Mouse (Mus musculus) heart, embryonic 11.5 days (tissue): Measurements from ENCODE around the gene 4833427G06Rik. TPM values are rescaled to one million over a fixed set of nuclear protein-coding genes. Genes with fewer than 3 reads are reported as not detected.

Experiments
- ATAC-seq: fragments of 200-750 bp; cut with Nextera tagmentation; replicated peaks from 2 replicates; pipeline ENCODE4 v1.8.0; 2017; ENCODE audit warnings: moderate library complexity; ENCODE audit not compliant: insufficient number of reproducible peaks, low FRiP score, low TSS enrichment
- H3K27ac ChIP-seq: fragments of 300-500 bp; sonication (generic); 2 replicates; pipeline ENCODE4 v1.5.1; 2014; ENCODE audit warnings: mild to moderate bottlenecking, low read depth, low read length
- H3K27me3 ChIP-seq: fragments of 300-500 bp; sonication (generic); 2 replicates; pipeline ENCODE4 v1.6.1; 2014; ENCODE audit warnings: mild to moderate bottlenecking, low read length, mixed read lengths; ENCODE audit not compliant: control insufficient read depth, insufficient read depth
- H3K36me3 ChIP-seq: fragments of 300-500 bp; sonication (generic); 2 replicates; pipeline ENCODE4 v1.6.1; 2014; ENCODE audit warnings: mild to moderate bottlenecking, low read length, moderate library complexity, mixed read lengths; ENCODE audit not compliant: control insufficient read depth, insufficient read depth
- H3K4me1 ChIP-seq: fragments of 300-500 bp; sonication (generic); 2 replicates; pipeline ENCODE4 v1.6.1; 2014; ENCODE audit warnings: low read length; ENCODE audit not compliant: control insufficient read depth, insufficient read depth
- H3K4me2 ChIP-seq: fragments of 300-500 bp; sonication (generic); 2 replicates; pipeline ENCODE4 v1.6.1; 2014; ENCODE audit warnings: mild to moderate bottlenecking, moderate library complexity
- H3K4me3 ChIP-seq: fragments of 300-500 bp; sonication (generic); 2 replicates; pipeline ENCODE4 v1.5.1; 2014; ENCODE audit warnings: low read depth, low read length
- H3K9ac ChIP-seq: fragments of 300-500 bp; sonication (generic); 2 replicates; pipeline ENCODE4 v1.6.1; 2014; ENCODE audit warnings: mild to moderate bottlenecking, low read depth, low read length, moderate library complexity
- H3K9me3 ChIP-seq: fragments of 300-500 bp; sonication (generic); replicated peaks from 2 replicates; pipeline ENCODE4 v1.6.1; 2016; ENCODE audit warnings: low read length; ENCODE audit not compliant: control insufficient read depth
- WGBS: fragments of 180-500 bp; shearing (Covaris S2); extraction: QIAGEN DNeasy Blood & Tissue Kit; methylation state at CpG from one replicate; pipeline ENCODE4 v1.1.7; 2014; ENCODE audit not compliant: insufficient replicate concordance; 5-methylcytosine and 5-hydroxymethylcytosine counted together
- polyA plus RNA-seq: library from polyadenylated mRNA; unstranded; fragments of >200 nt; fragmentation: Nextera tagmentation; extraction: Ambion mirVana; gene quantifications from 2 replicates; pipeline ENCODE4 v1.2.1, GENCODE M21; 2014

The 4833427G06Rik gene
- polyA plus RNA-seq, 1 experiment from 2014 or later: not detected

GRCm38 (mm10) chr9:51081614-51082013 lies 20.3 kb downstream of the 4833427G06Rik start:
- no peak for ATAC-seq
- Histone ChIP-seq H3K27ac (no peak overlapping the region), H3K4me3 (no peak overlapping the region), H3K9ac (no peak overlapping the region), H3K4me2 (no peak overlapping the region), H3K4me1 (peaks cover 5% of the 10 kb centered on the region; the same call in 1 of the 2 replicates), H3K9me3 (no peaks in the 10 kb centered on the region), H3K36me3 (no peaks in the 10 kb centered on the region), H3K27me3 (no peaks in the 10 kb centered on the region)
- WGBS: 80% methylated on average over 5 of the region's 5 CpGs

GRCm38 (mm10) chr9:51076979-51077315 lies 24.9 kb downstream of the 4833427G06Rik start, which contains the start of gene Layn:
Gene Layn, minus strand, starts transcription at chr9:51077094.
- peaks cover 9% of the 10 kb centered on the region; the same call in 1 of the 2 replicates for H3K4me1 ChIP-seq
- H3K9ac ChIP-seq: peak within 1 kb of the TSS; percentile 54
- H3K4me3 ChIP-seq: peak within 1 kb of the TSS; percentile 56
- H3K9me3 ChIP-seq: no peaks in the 10 kb centered on the region
- H3K27ac ChIP-seq: peak within 1 kb of the TSS; percentile 18; the same call in 1 of the 2 replicates
- no peaks in the 10 kb centered on the region for H3K36me3 ChIP-seq
- WGBS: 0% methylated on average over 14 of the region's 14 CpGs
- H3K4me2 ChIP-seq: peak within 1 kb of the TSS; percentile 83
- ATAC-seq: peak; percentile 91; the same call in 1 of the 2 replicates
- H3K27me3 ChIP-seq: 0 out of 2 replicates have a peak, but pooled peaks cover 3% of the 10 kb centered on the region

- ATAC-seq: peak; percentile 40
- 1% methylated on average over 17 of the region's 17 CpGs for WGBS
Measured at GRCm38 (mm10) chr9:51076300-51076978, 25.4 kb downstream of the 4833427G06Rik start.

GRCm38 (mm10) chr9:51075780-51076179 lies 26.1 kb downstream of the 4833427G06Rik start:
- H3K4me1 ChIP-seq: peaks cover 9% of the 10 kb centered on the region; the same call in 1 of the 2 replicates
- ATAC-seq: peak; percentile 48; the same call in 1 of the 2 replicates
- no peaks in the 10 kb centered on the region for H3K9me3 ChIP-seq
- H3K27ac ChIP-seq: no peak overlapping the region
- no peak overlapping the region for H3K9ac ChIP-seq
- peak overlapping the region; percentile 56 for H3K4me3 ChIP-seq
- 0 out of 2 replicates have a peak, but pooled peaks cover 3% of the 10 kb centered on the region for H3K27me3 ChIP-seq
- H3K4me2 ChIP-seq: peak overlapping the region; percentile 83
- 19% methylated on average over 3 of the region's 3 CpGs for WGBS
- no peaks in the 10 kb centered on the region for H3K36me3 ChIP-seq

More at GRCm38 (mm10) chr9:51076300-51076978, 25.4 kb downstream of the 4833427G06Rik start:
- Histone ChIP-seq H3K27me3 (0 out of 2 replicates have a peak, but pooled peaks cover 3% of the 10 kb centered on the region), H3K4me2 (peak overlapping the region; percentile 83), H3K9me3 (no peaks in the 10 kb centered on the region), H3K9ac (peak overlapping the region; percentile 54), H3K4me3 (peak overlapping the region; percentile 56), H3K4me1 (peaks cover 9% of the 10 kb centered on the region; the same call in 1 of the 2 replicates), H3K36me3 (no peaks in the 10 kb centered on the region), H3K27ac (0 out of 2 replicates have a peak overlapping the region, but pooled peaks have one; percentile 7)

GRCm38 (mm10) chr9:51070801-51071200 lies 31.1 kb downstream of the 4833427G06Rik start:
- 43% methylated on average over 4 of the region's 4 CpGs for WGBS
- no peak overlapping the region for H3K9ac ChIP-seq
- H3K4me3 ChIP-seq: no peak overlapping the region
- peaks cover 15% of the 10 kb centered on the region for H3K4me1 ChIP-seq
- no peaks in the 10 kb centered on the region for H3K9me3 ChIP-seq
- no peak overlapping the region for H3K4me2 ChIP-seq
- ATAC-seq: no peak
- no peak overlapping the region for H3K27ac ChIP-seq
- H3K36me3 ChIP-seq: no peaks in the 10 kb centered on the region
- H3K27me3 ChIP-seq: 0 out of 2 replicates have a peak, but pooled peaks cover 2% of the 10 kb centered on the region

GRCm38 (mm10) chr9:51068202-51068601 lies 33.7 kb downstream of the 4833427G06Rik start:
- no peak overlapping the region for H3K4me2 ChIP-seq
- no peaks in the 10 kb centered on the region for H3K36me3 ChIP-seq
- WGBS: 59% methylated on average over 3 of the region's 3 CpGs
- no peak overlapping the region for H3K27ac ChIP-seq
- no peaks in the 10 kb centered on the region for H3K9me3 ChIP-seq
- H3K4me3 ChIP-seq: no peak overlapping the region
- H3K27me3 ChIP-seq: no peaks in the 10 kb centered on the region
- ATAC-seq: no peak
- peaks cover 11% of the 10 kb centered on the region for H3K4me1 ChIP-seq
- no peak overlapping the region for H3K9ac ChIP-seq

GRCm38 (mm10) chr9:51060601-51061000 lies 41.3 kb downstream of the 4833427G06Rik start, which contains the start of gene Btg4:
Gene Btg4, plus strand, starts transcription at chr9:51060901.
- ATAC-seq: no peak
- Histone ChIP-seq H3K4me3 (no peak within 1 kb of the TSS), H3K9ac (no peak within 1 kb of the TSS), H3K27me3 (no peaks in the 10 kb centered on the region), H3K36me3 (no peaks in the 10 kb centered on the region), H3K27ac (no peak within 1 kb of the TSS), H3K9me3 (no peaks in the 10 kb centered on the region), H3K4me1 (0 out of 2 replicates have a peak, but pooled peaks cover 4% of the 10 kb centered on the region), H3K4me2 (no peak within 1 kb of the TSS)
- WGBS: 73% methylated on average over 2 of the region's 2 CpGs

GRCm38 (mm10) chr9:51058951-51059521 lies 42.8 kb downstream of the 4833427G06Rik start:
- Histone ChIP-seq H3K9me3 (no peaks in the 10 kb centered on the region), H3K4me1 (0 out of 2 replicates have a peak, but pooled peaks cover 4% of the 10 kb centered on the region), H3K27me3 (no peaks in the 10 kb centered on the region), H3K27ac (no peak overlapping the region), H3K4me3 (no peak overlapping the region), H3K36me3 (no peaks in the 10 kb centered on the region), H3K4me2 (no peak overlapping the region), H3K9ac (no peak overlapping the region)
- WGBS: 63% methylated on average over 4 of the region's 4 CpGs
- ATAC-seq: no peak
